Mouse (Mus musculus) layer of hippocampus, adult 6 months (tissue): ENCODE data around the gene Epop. TPM values are rescaled to one million over a fixed set of nuclear protein-coding genes. Genes with fewer than 3 reads are reported as not detected.

ENCODE experiments used
- long read RNA-seq, 2 experiments: library from polyadenylated mRNA; unstranded; transcript quantifications; one replicate each; pipeline ENCODE4 v2.0.0; 2019 to 2020
- microRNA-seq: library from miRNA; unstranded; fragments of <30 nt; microRNA quantifications from one replicate; pipeline ENCODE4 v1.2.0, GENCODE M21; 2020
- polyA plus RNA-seq: library from polyadenylated mRNA; unstranded; fragments of <200 nt; fragmentation: Nextera tagmentation; gene quantifications from 2 replicates; pipeline ENCODE4 v1.2.3, GENCODE M21; 2021

The Epop gene
- 2.8 and 4.2 TPM in 2 replicates for polyA plus RNA-seq
- long read RNA-seq, experiment 1, transcript Epop-201 (1 exons, 2,314 nt): major isoform, 15 of 16 reads
- long read RNA-seq, experiment 1, partial matches to known transcripts: 0 of 16 reads
- long read RNA-seq, experiment 1, other reads (novel, unspliced or antisense): 1 of 16 reads
- long read RNA-seq, experiment 2, transcript Epop-201 (1 exons, 2,314 nt): major isoform, 63 of 67 reads
- long read RNA-seq, experiment 2, partial matches to known transcripts: 0 of 67 reads
- long read RNA-seq, experiment 2, other reads (novel, unspliced or antisense): 4 of 67 reads

DNA sequence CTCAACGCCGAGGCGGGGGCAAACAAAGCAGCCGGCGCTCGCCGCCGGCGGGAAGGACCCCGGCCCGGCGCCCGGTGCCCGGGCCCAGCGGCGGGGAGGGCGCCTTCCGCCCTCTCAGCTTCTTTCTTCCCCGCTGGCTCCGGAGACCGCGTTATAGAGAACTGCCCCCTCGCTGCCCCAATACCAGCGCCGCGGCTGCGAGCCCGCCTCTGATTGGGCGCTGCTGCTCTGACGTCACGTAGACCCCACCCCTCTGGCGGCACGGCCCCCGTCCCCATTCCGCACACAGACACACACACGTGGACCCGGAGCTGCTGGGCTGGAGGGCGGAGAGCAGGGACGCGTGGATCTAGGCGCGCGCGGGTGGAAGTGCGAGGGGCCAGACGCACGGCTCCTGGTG is at the start of gene Epop:
Epop (minus strand) TSS at position 127 of the 400 bp plus-strand sequence.

DNA sequence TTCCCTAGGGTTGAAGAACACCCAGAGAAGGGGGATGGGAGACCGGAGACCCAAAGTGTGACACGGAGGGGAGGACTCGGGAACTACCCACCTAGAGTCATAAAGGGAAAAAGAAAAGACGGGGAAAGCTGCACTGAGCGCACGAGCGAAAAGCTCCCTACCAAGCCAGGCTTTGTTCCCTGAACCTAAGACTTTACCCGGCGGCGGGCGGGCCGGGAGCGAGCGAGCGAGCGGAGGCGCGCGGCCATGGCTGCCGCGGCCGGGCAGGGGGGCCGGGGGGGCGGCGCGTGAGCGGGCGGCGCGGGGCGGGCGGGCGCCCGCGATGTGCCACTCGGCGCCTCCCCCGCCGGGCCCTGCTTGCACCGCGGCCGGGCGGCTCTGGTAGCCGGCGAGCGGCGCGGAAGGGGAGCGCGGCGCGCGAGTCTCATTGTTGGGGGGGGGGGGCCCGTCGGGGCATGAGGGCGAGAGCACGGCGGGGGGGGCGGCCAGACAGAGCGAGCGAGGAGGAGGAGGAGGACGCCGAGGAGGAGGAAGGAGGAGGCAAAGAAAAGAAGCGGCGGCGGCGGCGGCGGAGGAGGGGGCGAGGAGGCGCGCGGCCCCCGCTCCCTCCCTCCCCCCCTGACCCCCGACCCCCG is 33.5 kb upstream of the Epop start, which contains the start of gene Mllt6:
Mllt6 (plus strand) TSS at position 522 of the 635 bp plus-strand sequence.

Small RNA genes within 50 kb of the gene (microRNA-seq; reads per million reads assigned to microRNA genes)
- gene Gm24158: 0.64 reads per million
- 0.64 reads per million for gene Mir6927

Other genes with a start within 250 kb of the Epop start
- 8.5 and 10.1 TPM in 2 replicates for gene Arhgap23, start 214.2 kb downstream of the Epop start, polyA plus RNA-seq
- gene 4933428G20Rik, start 129.4 kb downstream of the Epop start, polyA plus RNA-seq: not detected in 2 replicates
- gene Srcin1, start 53.5 kb downstream of the Epop start, polyA plus RNA-seq: 4.8 and 6.1 TPM in 2 replicates
- 4.2 and 4.3 TPM in 2 replicates for gene Mllt6, start 33.7 kb upstream of the Epop start, polyA plus RNA-seq
- gene Cisd3, start 56.1 kb upstream of the Epop start, polyA plus RNA-seq: 79.0 and 82.9 TPM in 2 replicates
- gene Pcgf2, start 70.8 kb upstream of the Epop start, polyA plus RNA-seq: 3.3 and 3.7 TPM in 2 replicates
- 415 and 436 TPM in 2 replicates for gene Psmb3, start 73.7 kb upstream of the Epop start, polyA plus RNA-seq
- 2.4 and 3.1 TPM in 2 replicates for gene Pip4k2b, start 115.0 kb upstream of the Epop start, polyA plus RNA-seq
- 8.1 and 8.3 TPM in 2 replicates for gene Cwc25, start 136.9 kb upstream of the Epop start, polyA plus RNA-seq
- gene 1700001P01Rik, start 146.2 kb upstream of the Epop start, polyA plus RNA-seq: 0.53 TPM in 1 of 2 replicates, not detected in the other
- 631 and 670 TPM in 2 replicates for gene Rpl23, start 152.7 kb upstream of the Epop start, polyA plus RNA-seq
- gene Lasp1, start 169.3 kb upstream of the Epop start, polyA plus RNA-seq: 36.2 and 46.2 TPM in 2 replicates
- gene B230217C12Rik, start 211.1 kb upstream of the Epop start, polyA plus RNA-seq: 88.3 and 97.9 TPM in 2 replicates